In the genomic region with DNA sequence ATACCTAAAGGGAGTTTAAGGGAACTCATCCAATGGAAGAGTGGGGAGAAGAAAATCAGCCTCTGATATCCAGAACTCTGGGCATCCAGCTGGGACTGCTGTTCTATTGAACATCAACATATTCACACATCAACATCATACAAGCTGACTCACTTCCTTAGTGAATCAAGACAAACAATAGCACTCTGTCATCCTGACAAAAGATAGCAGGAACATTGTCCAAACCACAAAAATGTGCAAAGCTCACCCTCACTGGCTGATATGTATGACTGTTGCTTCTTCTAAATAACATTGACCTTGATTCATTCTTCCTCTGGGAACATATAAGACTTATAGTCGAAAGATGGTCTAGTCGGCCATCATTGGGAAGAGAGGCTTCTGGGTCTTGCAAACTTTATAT, we compare ENCODE assay signal across 25 mouse cellular contexts.
DNase-seq lines count a peak whose midpoint lies in the region; ATAC-seq lines count a peak whose summit lies in the region.
"Had no signal": no experiment of that assay in that cellular context is flagged by ENCODE, and none has a peak within 500 bp of the region (broad histone marks: within the 10 kb centered on the region; RNA-seq: fewer than 3 reads in every experiment).

No protein-coding gene starts in this region.

- H3K27ac ChIP-seq in hindbrain, embryonic 13.5 days: no peak overlapping the region
- no peak overlapping the region for H3K27ac ChIP-seq in midbrain, embryonic 15.5 days
- H3K27ac ChIP-seq: embryonic facial prominence, embryonic 13.5 days; forebrain, embryonic 10.5 days; forebrain, embryonic 12.5 days had no signal

- no peak overlapping the region for H3K4me3 ChIP-seq in hindbrain, embryonic 13.5 days
- H3K4me3 ChIP-seq in midbrain, embryonic 15.5 days: no peak overlapping the region
- H3K4me3 ChIP-seq: embryonic facial prominence, embryonic 13.5 days; forebrain, embryonic 10.5 days; forebrain, embryonic 12.5 days had no signal

- H3K4me2 ChIP-seq in hindbrain, embryonic 13.5 days: no peak overlapping the region
- no peak overlapping the region for H3K4me2 ChIP-seq in midbrain, embryonic 15.5 days
- H3K4me2 ChIP-seq: embryonic facial prominence, embryonic 13.5 days; forebrain, embryonic 12.5 days had no signal

- H3K36me3 ChIP-seq in hindbrain, embryonic 13.5 days: no peaks in the 10 kb centered on the region
- H3K36me3 ChIP-seq in midbrain, embryonic 15.5 days (replicated peaks): no peaks in the 10 kb centered on the region
- H3K36me3 ChIP-seq: embryonic facial prominence, embryonic 13.5 days; forebrain, embryonic 10.5 days; forebrain, embryonic 12.5 days; G1E had no signal

- H3K9me3 ChIP-seq in hindbrain, embryonic 13.5 days: no peaks in the 10 kb centered on the region
- no peaks in the 10 kb centered on the region for H3K9me3 ChIP-seq in midbrain, embryonic 15.5 days
- H3K9me3 ChIP-seq: embryonic facial prominence, embryonic 13.5 days; forebrain, embryonic 10.5 days; forebrain, embryonic 12.5 days; G1E had no signal

- H3K4me1 ChIP-seq in hindbrain, embryonic 13.5 days (replicated peaks): no peaks in the 10 kb centered on the region
- no peaks in the 10 kb centered on the region for H3K4me1 ChIP-seq in midbrain, embryonic 15.5 days
- H3K4me1 ChIP-seq: embryonic facial prominence, embryonic 13.5 days; forebrain, embryonic 10.5 days; forebrain, embryonic 12.5 days had no signal

- ATAC-seq in hindbrain, embryonic 13.5 days (ENCODE audit: low FRiP score): no peak
- ATAC-seq in midbrain, embryonic 15.5 days (replicated peaks): no peak
- ATAC-seq: CD4-positive, CD25-positive, alpha-beta regulatory T cell, adult 4 months; forebrain, embryonic 14.5 days; forebrain, embryonic 16.5 days had no signal

- WGBS in hindbrain, embryonic 13.5 days: 87% methylated on average over 2 of the region's 2 CpGs
- WGBS in midbrain, embryonic 15.5 days: 90% methylated on average over 2 of the region's 2 CpGs

- peaks cover 17% of the 10 kb centered on the region; the same call in 1 of the 2 replicates for H3K27me3 ChIP-seq in hindbrain, embryonic 13.5 days
- H3K27me3 ChIP-seq in midbrain, embryonic 15.5 days (replicated peaks): peaks cover 9% of the 10 kb centered on the region; the same call in 1 of the 2 replicates
- H3K27me3 ChIP-seq: CH12.LX had no signal

- DNase-seq in 3T3-L1 (ENCODE audit: low read depth, low spot score) (peak; percentile 93), 416B (ENCODE audit: low read depth) (peak; percentile 0), R1 (ENCODE audit: low read depth, low spot score) (peak; percentile 10)
- DNase-seq in Muller cell, postnatal 12 days (ENCODE audit: inconsistent ontology term): peak; percentile 70
- no peak for DNase-seq in layer of hippocampus, adult 9-11 months
- no peak for DNase-seq in embryo, embryonic 10.5 days (ENCODE audit: low spot score)
- DNase-seq: adrenal gland, adult 2 months; adrenal gland, postnatal 10 days; adrenal gland, postnatal 25 days; cerebellum, adult 11 months; cerebellum, adult 18-20 months; cerebellum, adult 8-10 months; cerebellum, adult 9-11 months; cerebellum, postnatal 14 days; cerebellum, postnatal 36 days had no signal

- no peak overlapping the region for H3K9ac ChIP-seq in hindbrain, embryonic 13.5 days
- no peak overlapping the region for H3K9ac ChIP-seq in midbrain, embryonic 15.5 days
- H3K9ac ChIP-seq: embryonic facial prominence, embryonic 13.5 days; forebrain, embryonic 12.5 days had no signal

Comparison
In these comparisons a context has a peak if more than half of its experiments do, and no peak if none do; other contexts are left out.
1. DNase-seq: peak in 3T3-L1 (single experiment), 416B (single experiment), Muller cell, postnatal 12 days (single experiment) and R1 (single experiment); none in layer of hippocampus, adult 9-11 months (single experiment) and embryo, embryonic 10.5 days (single experiment).